Mouse (Mus musculus): ENCODE data around the gene Defb35.

GRCm38 (mm10) chr8:21981664-21982337, 43.6 kb downstream of the Defb35 start:
- TF ChIP-seq CTCF (conservative IDR thresholded peaks at IDR 0.05; ENCODE audit: low read length), result peak; percentile 59
- TF ChIP-seq POU5F1 (IDR thresholded peaks at IDR 0.05; ENCODE audit: borderline replicate concordance, low read length), result no peak
- no peak for TF ChIP-seq NANOG (IDR thresholded peaks at IDR 0.05; ENCODE audit: borderline replicate concordance, low read length)
